In the genomic region with DNA sequence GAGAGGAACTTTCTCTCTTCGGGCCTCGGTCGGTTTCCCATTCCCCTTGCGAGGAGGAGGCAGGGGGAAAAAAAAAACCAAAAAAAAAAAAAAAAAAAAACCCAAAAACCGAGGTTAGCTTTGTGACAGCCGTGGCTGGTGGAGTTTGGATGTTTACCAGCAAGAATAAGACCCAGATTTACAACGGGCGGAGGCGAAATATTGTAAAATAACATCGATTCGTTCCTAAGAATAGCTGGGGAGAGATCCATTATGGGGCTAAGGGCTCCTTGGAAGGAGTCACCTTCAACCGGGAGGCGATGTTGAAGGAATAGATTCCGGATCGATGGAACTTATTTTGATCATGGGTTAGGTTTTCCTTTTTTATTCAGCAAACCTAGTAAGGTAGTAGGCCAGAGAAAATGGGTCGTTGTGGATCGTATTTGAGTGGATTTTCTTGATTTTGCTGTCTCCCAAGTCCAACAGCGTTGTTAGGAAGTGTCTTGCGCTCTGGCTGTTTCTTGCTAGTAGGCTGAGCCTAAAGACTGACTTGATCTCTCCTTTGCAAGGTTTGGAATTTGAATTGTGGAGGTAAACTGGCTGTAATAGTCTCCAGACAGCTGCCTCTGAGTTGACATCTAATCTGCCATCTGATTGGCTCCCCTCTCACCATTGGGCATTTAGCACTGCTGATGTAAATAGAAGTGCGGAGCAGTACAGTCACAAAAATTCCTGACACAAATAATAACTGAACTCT, we compare ENCODE assay signal across 8 mouse cellular contexts. TPM values are rescaled to one million over a fixed set of nuclear protein-coding genes. Genes with fewer than 3 reads are reported as not detected.
DNase-seq lines count a peak whose midpoint lies in the region; ATAC-seq and TF ChIP-seq lines count a peak whose summit lies in the region.

No protein-coding gene starts in this region.

- H3K4me1 ChIP-seq in forebrain, embryonic 14.5 days (ENCODE audit: control insufficient read depth, insufficient read depth, low read length) = peaks cover 33% of the 10 kb centered on the region
- H3K4me1 ChIP-seq in stomach, embryonic 14.5 days (ENCODE audit: control insufficient read depth, insufficient read depth, low read length) = peaks cover 20% of the 10 kb centered on the region

- no peaks in the 10 kb centered on the region for H3K9me3 ChIP-seq in forebrain, embryonic 14.5 days (replicated peaks; ENCODE audit: control insufficient read depth, low read length)
- no peaks in the 10 kb centered on the region for H3K9me3 ChIP-seq in stomach, embryonic 14.5 days (ENCODE audit: control insufficient read depth, low read depth, low read length)

- no peaks in the 10 kb centered on the region for H3K36me3 ChIP-seq in forebrain, embryonic 14.5 days (ENCODE audit: control insufficient read depth, insufficient read depth, low read length)
- no peaks in the 10 kb centered on the region for H3K36me3 ChIP-seq in stomach, embryonic 14.5 days (ENCODE audit: control insufficient read depth, insufficient read depth, low read length)

- no peaks in the 10 kb centered on the region for H3K27me3 ChIP-seq in forebrain, embryonic 14.5 days (replicated peaks; ENCODE audit: control insufficient read depth, insufficient read depth, low read length)
- H3K27me3 ChIP-seq in stomach, embryonic 14.5 days (ENCODE audit: control insufficient read depth, insufficient read depth, low read length) = no peaks in the 10 kb centered on the region

- H3K4me2 ChIP-seq in forebrain, embryonic 14.5 days (ENCODE audit: low read length) = peak overlapping the region; percentile 70
- peak overlapping the region; percentile 78 for H3K4me2 ChIP-seq in stomach, embryonic 14.5 days (replicated peaks; ENCODE audit: low read depth, low read length)

- no peak for TF ChIP-seq POLR2A in brain, embryonic 14.5 days (IDR thresholded peaks at IDR 0.05; ENCODE audit: borderline replicate concordance, extremely low read depth, insufficient read depth, insufficient read length, poor library complexity, severe bottlenecking)

- peak overlapping the region; percentile 100 for H3K9ac ChIP-seq in forebrain, embryonic 14.5 days (ENCODE audit: low read length)
- peak overlapping the region; percentile 96 for H3K9ac ChIP-seq in stomach, embryonic 14.5 days (replicated peaks; ENCODE audit: low read depth, low read length)

- no peak for TF ChIP-seq CTCF in brain, embryonic 14.5 days (IDR thresholded peaks at IDR 0.05; ENCODE audit: borderline replicate concordance, extremely low read depth, insufficient read depth, insufficient read length)

- peak overlapping the region; percentile 92 for H3K4me3 ChIP-seq in forebrain, embryonic 14.5 days (ENCODE audit: low read depth, low read length)
- H3K4me3 ChIP-seq in stomach, embryonic 14.5 days (ENCODE audit: low read depth, low read length) = peak overlapping the region; percentile 96

- no peak for ATAC-seq in forebrain, embryonic 14.5 days
- no peak for ATAC-seq in stomach, embryonic 14.5 days (ENCODE audit: insufficient number of reproducible peaks, insufficient read depth, low FRiP score, low read depth)

- WGBS in forebrain, embryonic 14.5 days = under 1% methylated on average over 20 of the region's 20 CpGs
- WGBS in stomach, embryonic 14.5 days = under 1% methylated on average over 20 of the region's 20 CpGs

- peak overlapping the region; percentile 100 for H3K27ac ChIP-seq in forebrain, embryonic 14.5 days (ENCODE audit: low read depth, low read length)
- peak overlapping the region; percentile 100 for H3K27ac ChIP-seq in stomach, embryonic 14.5 days (ENCODE audit: low read length)

- DNase-seq in spleen, postnatal 36 days (ENCODE audit: low spot score in 2 of 2) = peak; percentile 51 to 59
- DNase-seq in spleen, postnatal 14 days (ENCODE audit: low spot score in 2 of 2) = no peak
- DNase-seq in brain, embryonic 14.5 days (ENCODE audit: low read depth) = peak; percentile 93
- DNase-seq in forebrain, embryonic 14.5 days (ENCODE audit: low spot score) = peak; percentile 87
- peak; percentile 57 for DNase-seq in kidney, adult 9 months
- DNase-seq in lung, postnatal 14 days = peak; percentile 44
- DNase-seq in right cerebral cortex, postnatal 14 days = no peak

RNA-seq across cellular contexts. Expression of a gene that starts 2.9 kb away (rescaled TPM):
- polyA plus RNA-seq in brain, embryonic 14.5 days (2012; rRNA removed) = 22.0 and 41.6 TPM in 2 replicates
- polyA plus RNA-seq in forebrain, embryonic 14.5 days (2014; fragmentation: Nextera tagmentation; extraction: Ambion mirVana) = 11.1 and 14.7 TPM in 2 replicates
- 21.0 and 22.6 TPM in 2 replicates for polyA plus RNA-seq in stomach, embryonic 14.5 days (2014; fragmentation: Nextera tagmentation; extraction: Ambion mirVana)

Comparison
In these comparisons a context has a peak if more than half of its experiments do, and no peak if none do; other contexts are left out.
1. DNase-seq: peak in spleen, postnatal 36 days (2 of 2), brain, embryonic 14.5 days (single experiment), forebrain, embryonic 14.5 days (single experiment), kidney, adult 9 months (single experiment) and lung, postnatal 14 days (single experiment); none in spleen, postnatal 14 days (0 of 2) and right cerebral cortex, postnatal 14 days (single experiment).